Mouse (Mus musculus) lung, embryonic 14.5 days (tissue): ENCODE data around the gene March10. TPM values are rescaled to one million over a fixed set of nuclear protein-coding genes. Genes with fewer than 3 reads are reported as not detected.
A peak's percentile ranks its signal among the peaks of the same experiment; 100 is the strongest.

Source experiments
- ATAC-seq: fragments of 200-750 bp; cut with Nextera tagmentation; 2 replicates; pipeline ENCODE4 v1.8.0; 2017; ENCODE audit warnings: mild to moderate bottlenecking, moderate TSS enrichment, moderate library complexity; ENCODE audit not compliant: insufficient read depth
- DNase-seq: peaks from one replicate; pipeline ENCODE4 v3.0.0-alpha.2; 2015
- H3K27ac ChIP-seq: fragments of 300-500 bp; sonication (generic); 2 replicates; pipeline ENCODE4 v1.5.1; 2014; ENCODE audit warnings: low read depth, mild to moderate bottlenecking, moderate library complexity
- H3K27me3 ChIP-seq: fragments of 300-500 bp; sonication (generic); 2 replicates; pipeline ENCODE4 v1.6.1; 2014; ENCODE audit warnings: low read length, control low read depth; ENCODE audit not compliant: insufficient read depth
- H3K36me3 ChIP-seq: fragments of 300-500 bp; sonication (generic); 2 replicates; pipeline ENCODE4 v1.6.1; 2014; ENCODE audit warnings: control low read depth; ENCODE audit not compliant: insufficient read depth
- H3K4me1 ChIP-seq: fragments of 300-500 bp; sonication (generic); 2 replicates; pipeline ENCODE4 v1.6.1; 2014; ENCODE audit warnings: antibody characterized with exemption, control low read depth; ENCODE audit not compliant: insufficient read depth
- H3K4me2 ChIP-seq: fragments of 300-500 bp; sonication (generic); 2 replicates; pipeline ENCODE4 v1.6.1; 2014; ENCODE audit warnings: mild to moderate bottlenecking
- H3K4me3 ChIP-seq: fragments of 300-500 bp; sonication (generic); 2 replicates; pipeline ENCODE4 v1.5.1; 2014; ENCODE audit warnings: low read depth, low read length
- H3K9ac ChIP-seq: fragments of 300-500 bp; sonication (generic); 2 replicates; pipeline ENCODE4 v1.6.1; 2014
- H3K9me3 ChIP-seq: fragments of 300-500 bp; sonication (generic); 2 replicates; pipeline ENCODE4 v1.6.1; 2016; ENCODE audit warnings: low read depth, low read length, control low read depth
- CTCF ChIP-seq: IDR thresholded peaks from 2 replicates; pipeline ENCODE4 v1.5.1; 2016; ENCODE audit warnings: antibody characterized with exemption, low read depth
- WGBS: fragments of 180-500 bp; shearing (Covaris S2); extraction: QIAGEN DNeasy Blood & Tissue Kit; methylation state at CpG from one replicate; pipeline ENCODE4 v1.1.7; 2014; 5-methylcytosine and 5-hydroxymethylcytosine counted together
- polyA plus RNA-seq: library from polyadenylated mRNA; unstranded; fragments of >200 nt; fragmentation: Nextera tagmentation; extraction: Ambion mirVana; gene quantifications from 2 replicates; pipeline ENCODE4 v1.2.1, GENCODE M21; 2014

Gene March10
- polyA plus RNA-seq, 1 experiment from 2014 or later: not detected

- H3K27ac ChIP-seq: no peak overlapping the region
Observed at GRCm38 (mm10) chr11:105385266-105385665, 71.3 kb downstream of the March10 start.

GRCm38 (mm10) chr11:105375821-105376235, 80.7 kb downstream of the March10 start:
- Histone ChIP-seq H3K9ac (no peak overlapping the region), H3K9me3 (no peaks in the 10 kb centered on the region), H3K27ac (no peak overlapping the region), H3K36me3 (no peaks in the 10 kb centered on the region), H3K27me3 (no peaks in the 10 kb centered on the region), H3K4me3 (no peak overlapping the region), H3K4me1 (no peaks in the 10 kb centered on the region; the same call in 1 of the 2 replicates), H3K4me2 (no peak overlapping the region)
- ATAC-seq (peak; percentile 71; the same call in 1 of the 2 replicates), DNase-seq (peak; percentile 30)
- no peak for TF ChIP-seq CTCF
- 35% methylated on average over 1 of the region's 1 CpGs for WGBS

More at GRCm38 (mm10) chr11:105385266-105385665, 71.3 kb downstream of the March10 start:
- Histone ChIP-seq H3K9ac (no peak overlapping the region), H3K27me3 (no peaks in the 10 kb centered on the region), H3K9me3 (no peaks in the 10 kb centered on the region), H3K36me3 (no peaks in the 10 kb centered on the region), H3K4me1 (no peaks in the 10 kb centered on the region), H3K4me3 (no peak overlapping the region), H3K4me2 (no peak overlapping the region)
- DNase-seq: no peak
- ATAC-seq: no peak
- TF ChIP-seq CTCF: no peak
- WGBS: 80% methylated on average over 9 of the region's 9 CpGs

- Histone ChIP-seq H3K4me2 (no peak overlapping the region), H3K27me3 (no peaks in the 10 kb centered on the region), H3K36me3 (no peaks in the 10 kb centered on the region), H3K27ac (peak overlapping the region; percentile 15; the same call in 1 of the 2 replicates), H3K9me3 (no peaks in the 10 kb centered on the region), H3K9ac (no peak overlapping the region), H3K4me1 (no peaks in the 10 kb centered on the region; the same call in 1 of the 2 replicates), H3K4me3 (no peak overlapping the region)
- 72% methylated on average over 10 of the region's 10 CpGs for WGBS
- ATAC-seq (no peak), DNase-seq (no peak)
- TF ChIP-seq CTCF: no peak
Observed at GRCm38 (mm10) chr11:105374526-105375175, 81.9 kb downstream of the March10 start.

GRCm38 (mm10) chr11:105373881-105374280, 82.7 kb downstream of the March10 start:
- DNase-seq (no peak), ATAC-seq (no peak)
- Histone ChIP-seq H3K27ac (no peak overlapping the region), H3K9ac (no peak overlapping the region), H3K27me3 (no peaks in the 10 kb centered on the region), H3K4me2 (no peak overlapping the region), H3K36me3 (no peaks in the 10 kb centered on the region), H3K9me3 (no peaks in the 10 kb centered on the region), H3K4me3 (no peak overlapping the region), H3K4me1 (no peaks in the 10 kb centered on the region; the same call in 1 of the 2 replicates)
- TF ChIP-seq CTCF: no peak
- 67% methylated on average over 8 of the region's 8 CpGs for WGBS

- Histone ChIP-seq H3K9me3 (no peaks in the 10 kb centered on the region), H3K4me3 (no peak overlapping the region), H3K36me3 (no peaks in the 10 kb centered on the region), H3K27me3 (no peaks in the 10 kb centered on the region), H3K4me1 (no peaks in the 10 kb centered on the region; the same call in 1 of the 2 replicates), H3K27ac (no peak overlapping the region), H3K4me2 (no peak overlapping the region), H3K9ac (no peak overlapping the region)
- DNase-seq: no peak
- 67% methylated on average over 9 of the region's 9 CpGs for WGBS
- no peak for TF ChIP-seq CTCF
- no peak for ATAC-seq
Observed at GRCm38 (mm10) chr11:105371818-105372217, 84.7 kb downstream of the March10 start.

GRCm38 (mm10) chr11:105369526-105370386, 86.8 kb downstream of the March10 start:
- Histone ChIP-seq H3K27me3 (no peaks in the 10 kb centered on the region), H3K9me3 (no peaks in the 10 kb centered on the region), H3K9ac (no peak overlapping the region), H3K4me1 (peaks cover 9% of the 10 kb centered on the region; the same call in 1 of the 2 replicates), H3K27ac (no peak overlapping the region), H3K36me3 (no peaks in the 10 kb centered on the region), H3K4me3 (no peak overlapping the region), H3K4me2 (no peak overlapping the region)
- no peak for TF ChIP-seq CTCF
- ATAC-seq (no peak), DNase-seq (no peak)
- WGBS: 78% methylated on average over 13 of the region's 13 CpGs

GRCm38 (mm10) chr11:105368833-105369232, 87.7 kb downstream of the March10 start:
- Histone ChIP-seq H3K4me2 (no peak overlapping the region), H3K27me3 (no peaks in the 10 kb centered on the region), H3K36me3 (no peaks in the 10 kb centered on the region), H3K27ac (no peak overlapping the region), H3K9ac (no peak overlapping the region), H3K4me3 (no peak overlapping the region), H3K9me3 (no peaks in the 10 kb centered on the region), H3K4me1 (peaks cover 19% of the 10 kb centered on the region)
- DNase-seq (no peak), ATAC-seq (no peak)
- WGBS: 77% methylated on average over 5 of the region's 5 CpGs
- no peak for TF ChIP-seq CTCF
